Mouse (Mus musculus): ENCODE measurements around the gene Zswim9.

DNA sequence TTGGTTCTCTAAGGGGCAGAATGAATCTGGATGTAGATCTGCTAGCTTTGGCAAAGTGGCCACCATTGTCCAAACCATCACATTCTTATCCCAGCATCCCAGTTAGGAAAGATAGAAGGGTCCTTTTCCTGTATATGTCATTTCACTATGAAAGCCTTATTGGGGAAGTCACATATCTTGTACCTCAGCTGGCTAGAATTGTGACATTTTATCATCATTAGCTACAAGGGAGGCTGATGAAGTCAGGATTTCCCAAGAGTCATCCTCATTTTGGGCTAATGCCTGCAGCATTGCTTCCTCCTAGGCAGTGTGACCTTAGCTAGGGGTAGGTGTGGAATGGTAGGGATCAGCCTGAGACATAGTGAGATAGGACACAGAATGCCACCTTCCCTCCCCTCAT lies 24.9 kb upstream of the Zswim9 start:
- TF ChIP-seq CTCF (IDR thresholded peaks at IDR 0.05; ENCODE audit: low read depth) = no peak
- no peak for TF ChIP-seq EP300 (IDR thresholded peaks at IDR 0.05; ENCODE audit: low read depth)

Measured in liver, embryonic 14.5 days (tissue).